Mouse (Mus musculus) cerebellum, adult 11 months (tissue): Measurements from ENCODE around the gene Saa1.
A peak's percentile ranks its signal among the peaks of the same experiment; 100 is the strongest.
"Not testable (repeated sequence)": the region's sequence is repeated elsewhere in the genome, so short reads cannot be mapped to it uniquely, and the experiment has no call there.

Experiments used
- DNase-seq: peaks from one replicate; pipeline ENCODE4 v3.0.0; 2022

Gene Saa1

GRCm38 (mm10) chr7:46742880-46743279 lies at the start of gene Saa1:
TSS of gene Saa1 (minus strand) at chr7:46742980.
- not testable (repeated sequence) for DNase-seq

- no peak for DNase-seq
Observed at GRCm38 (mm10) chr7:46789177-46789849, 46.5 kb upstream of the Saa1 start.

GRCm38 (mm10) chr7:46770706-46771105 lies 27.9 kb upstream of the Saa1 start:
- peak; percentile 64 for DNase-seq

- DNase-seq, result no peak
Observed at GRCm38 (mm10) chr7:46768451-46768850, 25.7 kb upstream of the Saa1 start.

- DNase-seq, result no peak
Observed at GRCm38 (mm10) chr7:46767371-46767770, 24.6 kb upstream of the Saa1 start.

- DNase-seq, result no peak
Observed at GRCm38 (mm10) chr7:46764672-46765071, 21.9 kb upstream of the Saa1 start.

GRCm38 (mm10) chr7:46762601-46763000 lies 19.8 kb upstream of the Saa1 start:
- DNase-seq, result no peak

GRCm38 (mm10) chr7:46761049-46761795 lies 18.4 kb upstream of the Saa1 start:
- DNase-seq, result no peak

- no peak for DNase-seq
Observed at GRCm38 (mm10) chr7:46751490-46751889, 8.7 kb upstream of the Saa1 start, which contains the start of gene Saa2. TSS of gene Saa2 (plus strand) at chr7:46751790.

GRCm38 (mm10) chr7:46748459-46748858 lies 5.7 kb upstream of the Saa1 start:
- no peak for DNase-seq

GRCm38 (mm10) chr7:46746381-46746780 lies 3.6 kb upstream of the Saa1 start:
- no peak for DNase-seq

- DNase-seq, result no peak
Observed at GRCm38 (mm10) chr7:46745816-46746215, 3.0 kb upstream of the Saa1 start.

- DNase-seq, result not testable (repeated sequence)
Observed at GRCm38 (mm10) chr7:46740041-46740440, 2.7 kb downstream of the Saa1 start.

- DNase-seq, result no peak
Observed at GRCm38 (mm10) chr7:46738561-46739460, 4.0 kb downstream of the Saa1 start.

- DNase-seq, result no peak
Observed at GRCm38 (mm10) chr7:46734983-46735382, 7.8 kb downstream of the Saa1 start.

- no peak for DNase-seq
Observed at GRCm38 (mm10) chr7:46732458-46732857, 10.3 kb downstream of the Saa1 start, which contains the start of gene Saa4. TSS of gene Saa4 (minus strand) at chr7:46732603.

- DNase-seq, result no peak
Observed at GRCm38 (mm10) chr7:46727584-46727983, 15.2 kb downstream of the Saa1 start.

- DNase-seq, result no peak
Observed at GRCm38 (mm10) chr7:46724396-46724795, 18.4 kb downstream of the Saa1 start.

- no peak for DNase-seq
Observed at GRCm38 (mm10) chr7:46723849-46724248, 18.9 kb downstream of the Saa1 start.

GRCm38 (mm10) chr7:46723354-46723753 lies 19.4 kb downstream of the Saa1 start:
- DNase-seq, result no peak

- peak; percentile 45 for DNase-seq
Observed at GRCm38 (mm10) chr7:46720460-46720859, 22.3 kb downstream of the Saa1 start.

- peak; percentile 38 for DNase-seq
Observed at GRCm38 (mm10) chr7:46719526-46719925, 23.3 kb downstream of the Saa1 start.

- peak; percentile 87 for DNase-seq
Observed at GRCm38 (mm10) chr7:46718591-46719270, 24.0 kb downstream of the Saa1 start.
